In the genomic region with DNA sequence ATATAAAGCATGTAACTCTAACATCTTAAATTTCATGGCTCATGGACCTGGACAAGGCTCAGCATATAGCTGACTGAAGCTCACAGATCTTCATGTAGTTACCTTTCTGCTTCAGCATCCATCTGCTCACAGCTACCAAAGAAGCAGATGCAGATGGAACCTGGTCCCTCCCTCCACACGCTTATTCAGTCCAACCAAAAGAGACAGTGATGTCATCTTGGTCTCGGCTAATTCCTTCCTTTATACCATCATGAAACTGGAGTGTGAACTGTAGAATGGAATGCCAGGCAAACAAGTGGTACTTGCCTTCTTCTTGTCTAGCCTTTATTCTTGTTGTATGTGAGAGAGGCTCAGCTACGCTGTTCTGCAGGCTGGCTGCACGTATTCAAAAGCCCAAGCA, we compare ENCODE assay signal across 16 mouse cellular contexts.
"Had no signal": no experiment of that assay in that cellular context is flagged by ENCODE, and none has a peak within 500 bp of the region (broad histone marks: within the 10 kb centered on the region; RNA-seq: fewer than 3 reads in every experiment).

No protein-coding gene starts in this region.

- DNase-seq: kidney, adult 9 months; kidney, postnatal 36 days; liver; liver, embryonic 13.5 days; liver, postnatal 0 days; lung, postnatal 14 days; right cerebral cortex, adult 18-20 months; right cerebral cortex, postnatal 25 days; thymus, postnatal 4 days had no signal

- ATAC-seq: liver, postnatal 0 days had no signal

- H3K36me3 ChIP-seq: limb, embryonic 12.5 days; liver, embryonic 13.5 days; lung, embryonic 15.5 days; neural tube, embryonic 15.5 days had no signal

- H3K9me3 ChIP-seq: limb, embryonic 12.5 days; liver, embryonic 13.5 days; lung, embryonic 15.5 days; neural tube, embryonic 15.5 days had no signal

- H3K4me3 ChIP-seq: limb, embryonic 12.5 days; liver, embryonic 13.5 days; lung, embryonic 15.5 days; megakaryocyte, embryonic 14.5 days; myocyte; neural tube, embryonic 15.5 days had no signal

- H3K27me3 ChIP-seq: limb, embryonic 12.5 days; liver, embryonic 13.5 days; lung, embryonic 15.5 days; megakaryocyte, embryonic 14.5 days; neural tube, embryonic 15.5 days had no signal

- H3K4me1 ChIP-seq: liver, embryonic 13.5 days; megakaryocyte, embryonic 14.5 days had no signal

- H3K4me2 ChIP-seq: limb, embryonic 12.5 days; liver, embryonic 13.5 days; lung, embryonic 15.5 days; neural tube, embryonic 15.5 days had no signal

- H3K9ac ChIP-seq: limb, embryonic 12.5 days; liver, embryonic 13.5 days; liver, postnatal 0 days; lung, embryonic 15.5 days; neural tube, embryonic 15.5 days had no signal

- H3K27ac ChIP-seq: kidney, postnatal 0 days; limb, embryonic 12.5 days; liver, embryonic 13.5 days; lung, embryonic 15.5 days; macrophage; neural tube, embryonic 15.5 days had no signal
